15 mouse cellular contexts compared by ENCODE assay signal in the genomic region with DNA sequence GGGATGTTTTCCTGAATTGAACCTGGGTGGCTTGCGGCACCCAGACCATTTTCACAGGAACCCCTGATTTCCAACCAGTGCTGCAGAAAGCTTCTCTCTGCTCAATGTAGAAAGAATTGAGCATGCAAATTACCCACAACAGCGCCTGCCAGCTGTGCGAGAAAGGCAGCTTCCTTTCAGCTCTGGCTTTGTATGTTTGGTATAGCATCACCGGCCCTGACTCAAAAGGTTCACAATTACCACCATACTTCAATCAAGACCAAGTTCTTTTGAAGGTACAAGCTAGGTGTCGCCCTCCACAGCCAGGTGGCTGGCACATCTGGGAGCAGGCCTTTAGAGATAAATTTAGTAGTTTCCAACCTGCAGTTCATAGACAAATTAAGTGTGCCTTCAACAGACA. TPM values are rescaled to one million over a fixed set of nuclear protein-coding genes. Genes with fewer than 3 reads are reported as not detected.
DNase-seq lines count a peak whose midpoint lies in the region; ATAC-seq and TF ChIP-seq lines count a peak whose summit lies in the region.
"Had no signal": no experiment of that assay in that cellular context is flagged by ENCODE, and none has a peak within 500 bp of the region (broad histone marks: within the 10 kb centered on the region; RNA-seq: fewer than 3 reads in every experiment).

No protein-coding gene starts in this region.

- TF ChIP-seq CTCF in spleen, adult 2 months (IDR thresholded peaks at IDR 0.05; ENCODE audit: extremely low read depth, insufficient read depth, insufficient read length, insufficient replicate concordance) = peak; percentile 1; the same call in 1 of the 2 replicates
- TF ChIP-seq CTCF in small intestine, adult 2 months (IDR thresholded peaks at IDR 0.05; ENCODE audit: extremely low read depth, insufficient read length, insufficient replicate concordance, low read depth, low read length) = no peak

- DNase-seq in spleen, adult 2 months (ENCODE audit: low read depth in 1 of 2, low spot score in 2 of 2) = peak; percentile 24 to 41
- DNase-seq in spleen, postnatal 14 days (ENCODE audit: low spot score in 2 of 2) = no peak
- DNase-seq in adrenal gland, adult 18-20 months (ENCODE audit: low spot score in 2 of 2) = no peak
- no peak for DNase-seq in frontal cortex, postnatal 25 days (ENCODE audit: low spot score in 2 of 2)
- no peak for DNase-seq in left cerebral cortex, adult 18-20 months (ENCODE audit: low spot score in 2 of 2)
- DNase-seq: cerebellum, adult 2 months; gastrocnemius, postnatal 14 days; kidney, adult 8-10 months; right cerebral cortex, postnatal 4 days had no signal

- ATAC-seq in inflammation-experienced regulatory T-cells, adult 6 months = peak; percentile 13
- ATAC-seq: forebrain, embryonic 16.5 days had no signal

- no peaks in the 10 kb centered on the region for H3K27me3 ChIP-seq in spleen, adult 2 months (ENCODE audit: control insufficient read depth, insufficient read depth, low read length)
- no peaks in the 10 kb centered on the region for H3K27me3 ChIP-seq in small intestine, adult 2 months (ENCODE audit: control insufficient read depth, insufficient read depth, low read length)
- H3K27me3 ChIP-seq: heart, embryonic 13.5 days; lung, embryonic 15.5 days had no signal

- H3K4me3 ChIP-seq in spleen, adult 2 months (ENCODE audit: extremely low read depth, insufficient read depth, insufficient read length) = no peak overlapping the region
- no peak overlapping the region for H3K4me3 ChIP-seq in small intestine, adult 2 months (ENCODE audit: low read depth, low read length)
- H3K4me3 ChIP-seq: heart, embryonic 13.5 days; lung, embryonic 15.5 days; megakaryocyte, embryonic 14.5 days had no signal

- H3K36me3 ChIP-seq in spleen, adult 2 months (ENCODE audit: control insufficient read depth, insufficient read depth, low read length) = peaks cover 6% of the 10 kb centered on the region
- peaks cover 9% of the 10 kb centered on the region; the same call in 1 of the 2 replicates for H3K36me3 ChIP-seq in small intestine, adult 2 months (ENCODE audit: control insufficient read depth, insufficient read depth, low read length)

- TF ChIP-seq POLR2A in spleen, adult 2 months (IDR thresholded peaks at IDR 0.05; ENCODE audit: low read depth, low read length) = no peak
- TF ChIP-seq POLR2A in small intestine, adult 2 months (IDR thresholded peaks at IDR 0.05; ENCODE audit: low read depth, low read length) = no peak

- WGBS in spleen, adult 2 months = 46% methylated on average over 5 of the region's 5 CpGs
- 93% methylated on average over 5 of the region's 5 CpGs for WGBS in small intestine, adult 2 months

- H3K27ac ChIP-seq in spleen, adult 2 months (ENCODE audit: insufficient read depth, low read length) = peak overlapping the region; percentile 51
- H3K27ac ChIP-seq in small intestine, adult 2 months (ENCODE audit: insufficient read depth, low read depth, low read length) = 0 out of 2 replicates have a peak overlapping the region, but pooled peaks have one; percentile 1
- H3K27ac ChIP-seq: heart, embryonic 13.5 days; lung, embryonic 15.5 days had no signal

- H3K4me1 ChIP-seq in spleen, adult 2 months (ENCODE audit: control insufficient read depth, insufficient read depth, insufficient read length) = peaks cover 15% of the 10 kb centered on the region
- H3K4me1 ChIP-seq in small intestine, adult 2 months (ENCODE audit: control insufficient read depth, insufficient read depth, insufficient read length, low read length) = peaks cover 10% of the 10 kb centered on the region

RNA-seq across cellular contexts. Expression of a gene that starts 3.2 kb away (rescaled TPM):
- 9.1 and 21.1 TPM in 2 replicates for polyA plus RNA-seq in spleen, adult 2 months (2012; rRNA removed)
- 10 to 100 TPM in 1 of 3 experiments, 1 to 10 TPM in 2; 2.7 to 11.0 (median 3.2) TPM for polyA plus RNA-seq in inflammation-experienced regulatory T-cells, adult 6 months (2017; shearing (Covaris generic))
- 3.1 and 5.0 TPM in 2 replicates for polyA plus RNA-seq in small intestine, adult 2 months (2012; rRNA removed)
- 1 to 10 TPM; 7.7 to 8.9 TPM for total RNA-seq in adrenal gland, adult 18-20 months (2021)
- total RNA-seq in left cerebral cortex, adult 18-20 months (2021) = 10 to 100 TPM; 16.7 to 22.8 TPM

Comparison
In these comparisons a context has a peak if more than half of its experiments do, and no peak if none do; other contexts are left out.
1. DNase-seq: peak in spleen, adult 2 months (2 of 2); none in spleen, postnatal 14 days (0 of 2), adrenal gland, adult 18-20 months (0 of 2), frontal cortex, postnatal 25 days (0 of 2) and left cerebral cortex, adult 18-20 months (0 of 2).